Mouse (Mus musculus): ENCODE measurements around the gene Magi2.

Magi2 gene

DNA sequence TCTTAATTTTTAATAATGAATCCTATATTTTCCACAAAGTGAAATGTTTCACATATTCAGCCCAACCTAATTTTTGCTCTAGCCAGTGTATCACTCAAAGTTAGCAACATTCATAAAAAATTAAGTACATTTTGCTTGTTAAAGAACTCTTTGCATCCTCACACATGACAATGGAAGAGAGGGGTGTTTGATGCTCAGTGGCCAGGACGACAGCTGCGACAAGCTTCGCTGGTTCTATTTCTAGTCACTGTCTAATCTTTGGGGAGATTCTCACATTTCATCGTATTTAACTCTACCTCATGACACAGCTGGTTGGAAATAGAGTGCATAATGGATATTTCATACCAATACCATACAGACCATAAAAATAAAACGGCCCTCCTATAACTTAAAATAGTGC is 1379.7 kb downstream of the Magi2 start:
- no peak for DNase-seq (ENCODE audit: low spot score)

DNA sequence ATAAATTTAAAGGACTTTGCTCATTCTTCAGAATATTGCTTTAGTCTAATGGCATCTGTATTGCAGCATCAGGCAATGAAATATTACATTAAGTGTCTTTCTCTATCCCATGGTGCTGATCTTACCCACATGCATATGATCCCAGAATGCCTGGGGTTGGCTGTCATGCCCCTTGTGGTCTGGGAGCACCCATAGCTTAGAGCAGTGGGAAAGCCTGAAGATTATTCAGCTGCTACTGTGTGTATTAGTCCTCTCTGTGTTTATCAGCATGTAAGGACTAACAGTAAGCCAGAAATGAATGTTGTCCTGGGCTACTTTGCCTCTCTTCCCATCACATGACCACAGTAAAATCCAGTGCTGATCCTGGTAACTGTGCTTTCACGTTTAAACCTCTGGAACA is 1380.7 kb downstream of the Magi2 start:
- no peak for DNase-seq (ENCODE audit: low spot score)

DNA sequence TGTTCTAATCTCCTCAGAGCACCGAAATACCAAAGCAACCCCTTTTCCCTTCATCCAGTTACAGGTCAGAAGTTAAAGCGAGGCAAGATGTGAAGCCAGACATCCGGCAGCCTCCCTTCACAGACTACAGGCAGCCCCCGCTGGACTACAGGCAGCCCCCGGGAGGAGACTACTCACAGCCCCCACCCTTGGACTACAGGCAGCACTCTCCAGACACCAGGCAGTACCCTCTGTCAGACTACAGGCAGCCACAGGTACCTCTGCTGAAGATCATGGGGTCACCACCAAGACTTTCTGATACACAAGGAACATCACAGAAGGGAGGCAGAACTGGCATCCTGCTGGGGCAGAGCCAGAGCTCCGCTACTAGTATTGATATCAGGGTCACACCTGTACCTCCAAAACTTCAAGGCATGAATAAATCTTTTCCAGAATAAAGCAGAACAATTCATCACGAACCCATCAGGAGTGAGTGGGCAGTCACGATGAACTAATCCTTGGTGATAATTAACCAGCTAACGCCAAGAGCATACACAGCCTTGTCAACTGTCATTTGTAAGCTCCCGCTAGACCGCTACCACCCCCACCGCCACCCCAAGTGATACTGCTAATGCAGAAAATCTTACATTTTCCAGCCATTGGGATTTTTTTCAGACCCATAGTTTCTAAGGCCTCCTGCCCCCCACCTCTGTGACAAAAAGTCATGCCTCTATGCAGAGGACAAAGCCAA is 1382.5 kb downstream of the Magi2 start:
- no peak for DNase-seq (ENCODE audit: low spot score)

DNA sequence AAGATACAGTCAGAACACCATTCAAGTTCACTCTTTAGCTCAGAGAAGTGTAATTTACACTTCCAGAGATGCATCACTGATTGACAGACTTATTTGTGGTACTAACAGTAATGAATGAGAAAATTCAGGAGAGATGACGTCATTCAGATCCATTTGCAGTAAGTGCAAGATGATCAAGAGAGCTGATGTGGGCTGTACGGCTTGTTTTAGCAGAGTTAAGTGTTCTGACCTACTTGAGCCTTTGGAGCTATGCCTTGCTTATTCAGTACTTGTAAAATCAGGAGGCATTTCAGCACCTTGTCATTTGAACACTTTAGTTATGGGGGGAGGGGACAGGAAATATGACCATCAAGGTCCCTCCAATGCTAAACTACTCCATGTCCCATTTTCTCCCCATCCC is 1383.8 kb downstream of the Magi2 start:
- DNase-seq (ENCODE audit: low spot score) = no peak

DNA sequence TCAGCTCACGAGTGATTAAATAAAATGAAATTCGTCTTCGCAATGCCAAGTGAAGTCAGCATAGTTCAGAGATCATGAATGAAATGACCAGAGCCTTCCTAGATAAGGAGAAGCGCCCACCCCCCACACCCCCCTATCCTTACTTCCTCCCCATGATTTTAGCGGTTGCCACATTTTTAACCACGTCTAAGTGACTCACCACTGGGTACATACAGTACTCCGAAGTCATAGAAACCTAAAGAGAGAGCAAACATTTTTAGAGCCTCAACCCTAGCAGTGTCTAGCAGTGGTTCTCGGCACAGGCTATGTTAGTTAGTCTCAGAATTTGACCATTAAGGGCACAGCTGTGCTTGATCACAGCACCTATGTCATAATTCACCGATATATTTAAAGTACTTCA is 1385.8 kb downstream of the Magi2 start:
- no peak for DNase-seq (ENCODE audit: low spot score)

DNA sequence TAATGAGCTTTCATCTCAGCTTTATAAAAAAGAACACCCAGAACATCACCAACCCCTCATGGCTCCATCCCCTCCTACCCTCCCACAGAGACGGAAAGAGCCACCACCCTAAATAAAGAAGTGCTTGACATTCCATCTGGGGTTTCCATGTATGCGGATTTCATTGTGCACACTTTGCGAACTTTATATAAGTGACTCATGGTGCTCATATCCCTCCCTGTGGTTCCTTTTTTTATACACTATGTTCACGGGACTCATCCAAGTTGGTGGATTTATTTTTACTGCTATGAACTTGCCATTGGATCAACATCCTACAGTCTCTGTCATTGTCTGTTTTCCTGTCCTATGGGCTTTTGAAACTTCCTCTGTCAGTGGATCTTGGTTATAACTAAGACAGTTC is 1388.1 kb downstream of the Magi2 start:
- no peak for DNase-seq (ENCODE audit: low spot score)

DNA sequence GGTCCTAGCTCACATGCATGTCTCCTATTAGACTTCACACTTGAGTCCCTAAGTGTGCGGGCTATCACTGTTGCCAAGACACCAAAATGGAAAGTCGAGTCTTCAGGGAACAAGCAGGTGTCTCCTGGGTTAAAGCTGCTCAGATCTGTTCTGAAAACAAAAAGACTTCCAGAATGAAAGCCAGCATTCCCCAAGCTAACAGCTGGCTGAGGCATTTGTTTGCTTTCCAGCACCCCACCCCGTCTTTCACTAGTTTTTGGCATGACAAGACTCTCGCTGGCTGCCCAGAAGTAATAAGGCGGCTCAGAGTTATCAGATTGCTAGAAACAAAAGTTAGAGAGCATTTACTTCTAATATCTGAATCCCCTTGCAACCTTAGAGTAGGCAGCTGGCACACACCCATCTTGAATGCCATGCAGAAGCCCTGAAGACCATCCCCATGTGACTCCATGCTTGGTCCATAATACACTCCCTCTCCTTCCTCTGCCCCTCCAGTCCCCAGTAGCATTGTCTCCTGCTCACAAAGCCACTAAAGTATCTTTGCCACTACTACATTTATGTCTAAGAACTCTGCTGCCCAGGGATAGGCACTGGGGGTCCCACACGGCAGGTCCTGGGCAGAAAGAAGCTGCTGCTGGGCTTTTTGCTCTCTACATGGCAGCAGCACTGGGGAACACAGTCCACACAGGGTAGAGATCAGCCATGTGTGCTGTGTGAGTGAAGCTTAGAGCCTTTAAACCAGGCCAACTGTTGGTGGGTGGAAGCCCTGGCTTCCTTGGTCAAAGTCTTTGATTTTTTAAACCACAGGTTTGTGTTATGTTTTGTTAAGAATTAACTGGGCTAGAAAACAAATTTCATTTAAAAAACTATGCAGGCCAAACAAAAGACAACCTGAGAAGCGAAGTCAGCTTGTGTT is 1394.0 kb downstream of the Magi2 start:
- DNase-seq (ENCODE audit: low spot score) = no peak

DNA sequence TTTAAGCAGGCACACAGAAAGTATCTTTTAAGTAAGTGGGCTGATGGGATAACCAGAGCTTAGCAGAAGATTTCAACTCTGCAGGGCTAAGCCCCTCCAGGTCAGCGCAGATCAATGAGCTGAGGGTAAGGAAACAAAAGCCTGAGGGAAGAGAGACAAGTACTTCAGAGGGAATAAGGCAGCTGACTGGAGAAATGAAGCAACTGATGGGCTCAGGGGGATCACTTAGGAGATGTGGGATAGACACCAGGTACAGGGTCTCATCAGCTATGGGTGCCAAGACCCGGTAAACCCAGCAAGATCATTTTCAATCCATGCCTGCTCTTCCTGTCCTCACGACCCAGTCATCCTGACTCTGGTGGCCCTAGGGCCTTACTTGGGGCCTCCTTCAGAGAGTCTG is 1395.6 kb downstream of the Magi2 start:
- DNase-seq (ENCODE audit: low spot score) = no peak

DNA sequence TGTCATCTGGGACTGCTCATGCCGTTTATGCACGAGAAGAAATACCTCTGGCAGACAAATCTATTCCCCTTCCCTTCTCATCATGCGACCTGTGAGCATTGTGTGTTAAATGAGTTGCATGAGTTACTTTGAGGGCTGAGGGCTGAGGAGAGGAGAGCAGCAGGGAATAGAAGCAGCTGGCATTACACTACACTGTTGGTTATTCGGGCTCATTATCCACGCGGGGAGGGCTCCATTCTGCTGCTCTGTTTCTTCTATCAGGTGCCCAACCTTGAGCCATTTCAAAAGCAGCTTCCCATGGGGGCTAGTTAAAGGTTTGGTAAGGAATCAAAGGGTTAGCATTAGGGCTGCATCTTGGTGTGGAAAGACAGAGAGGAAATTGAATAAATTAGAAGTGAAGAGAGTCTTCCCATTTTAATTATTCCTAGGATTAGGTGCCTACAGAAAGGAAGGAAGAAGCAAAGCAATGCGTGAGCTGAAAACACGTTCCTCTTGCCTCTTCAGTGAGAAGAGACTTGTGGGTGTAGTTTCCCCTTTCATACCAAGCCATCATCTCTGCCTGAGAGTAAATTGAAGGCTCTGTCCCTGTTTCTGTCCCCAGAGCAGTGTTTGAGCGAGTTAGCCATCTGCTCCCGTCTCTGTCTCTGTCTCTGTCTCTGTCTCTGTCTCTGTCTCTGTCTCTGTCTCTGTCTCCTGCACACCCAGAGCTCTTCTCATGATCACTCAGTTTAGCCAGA is 1396.2 kb downstream of the Magi2 start:
- DNase-seq (ENCODE audit: low spot score) = no peak

DNA sequence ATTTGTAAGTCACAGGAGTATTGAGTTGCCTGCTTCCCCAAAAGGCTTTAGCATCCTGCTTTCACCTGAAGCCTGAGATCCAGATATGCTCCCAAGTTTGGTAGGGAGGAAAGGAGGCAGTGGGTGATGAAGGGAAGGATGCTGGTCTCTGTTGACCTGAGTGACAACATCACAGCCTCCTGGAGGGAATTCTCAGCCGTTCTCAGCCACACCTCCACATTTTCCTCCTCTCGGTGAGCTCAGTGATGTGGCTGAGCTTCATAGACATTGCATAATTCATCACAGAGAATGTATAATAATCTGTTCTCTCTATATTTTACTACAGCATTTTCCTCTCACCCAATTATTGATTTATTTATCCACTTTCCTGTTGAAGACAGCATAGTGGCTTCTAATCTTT is 1398.3 kb downstream of the Magi2 start:
- DNase-seq (ENCODE audit: low spot score) = no peak

DNA sequence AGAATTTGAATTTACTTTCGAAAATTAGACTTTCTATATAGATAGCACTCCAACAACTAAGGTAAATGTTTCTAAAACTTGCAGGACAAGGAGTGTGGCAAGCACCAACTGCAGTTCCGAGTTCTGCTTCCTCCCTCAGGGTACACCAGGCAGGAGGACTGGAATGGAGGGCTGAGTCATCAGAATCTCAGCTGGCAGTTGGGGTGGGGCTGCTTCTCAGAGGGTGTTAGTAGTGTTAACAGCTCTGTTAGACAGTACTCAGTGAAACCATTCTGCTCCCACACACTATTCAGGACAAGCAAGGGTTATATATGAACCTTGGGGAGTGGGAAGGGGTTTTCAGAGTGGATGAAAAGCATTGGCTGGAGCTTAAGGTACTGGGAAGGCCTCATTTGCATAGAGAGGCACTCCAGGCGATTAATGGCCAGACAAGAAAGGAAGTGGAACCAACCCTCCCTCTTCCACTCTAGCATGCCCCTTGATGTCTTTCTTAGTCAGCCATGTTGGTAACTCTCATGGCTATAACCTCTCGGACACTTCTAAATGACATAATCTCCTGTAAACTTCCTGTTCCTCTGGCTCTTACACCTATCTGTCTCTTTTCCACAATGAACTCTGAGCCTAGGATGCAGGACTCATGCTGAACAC is 1402.2 kb downstream of the Magi2 start:
- DNase-seq (ENCODE audit: low spot score) = no peak

DNA sequence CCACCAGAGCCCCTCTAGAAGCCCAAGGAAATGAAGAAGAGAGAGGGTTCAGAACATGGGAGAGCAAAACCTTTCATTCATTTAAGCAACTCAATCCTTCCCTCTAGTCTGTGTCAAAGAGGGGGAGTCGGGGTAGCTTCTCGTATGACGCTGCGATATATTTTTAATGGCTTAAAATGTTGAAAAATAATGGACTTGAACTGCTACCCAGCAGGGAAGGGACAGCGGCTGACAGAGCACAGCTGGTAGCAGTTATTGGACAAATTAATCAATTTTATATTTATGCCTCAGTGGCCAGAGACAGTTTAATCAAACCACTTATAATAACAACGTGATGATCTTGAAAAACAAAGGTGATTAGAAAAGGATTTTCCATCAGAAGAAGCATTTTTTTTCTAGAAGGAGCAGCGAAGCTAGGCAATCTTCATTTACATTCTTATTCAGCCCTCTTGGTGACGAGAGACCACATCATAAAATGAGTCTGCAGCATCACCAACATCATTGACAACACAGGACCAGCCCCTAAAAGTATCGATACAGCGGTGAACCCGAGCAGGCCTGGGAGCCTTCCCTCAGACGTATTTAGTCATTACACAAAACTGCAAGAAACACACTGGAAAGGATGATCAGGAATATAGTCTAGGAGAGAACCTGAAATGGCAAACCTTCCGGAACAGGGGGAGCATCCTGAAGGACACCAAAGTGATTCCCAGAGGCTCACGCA is 1407.4 kb downstream of the Magi2 start:
- DNase-seq (ENCODE audit: low spot score) = no peak

DNA sequence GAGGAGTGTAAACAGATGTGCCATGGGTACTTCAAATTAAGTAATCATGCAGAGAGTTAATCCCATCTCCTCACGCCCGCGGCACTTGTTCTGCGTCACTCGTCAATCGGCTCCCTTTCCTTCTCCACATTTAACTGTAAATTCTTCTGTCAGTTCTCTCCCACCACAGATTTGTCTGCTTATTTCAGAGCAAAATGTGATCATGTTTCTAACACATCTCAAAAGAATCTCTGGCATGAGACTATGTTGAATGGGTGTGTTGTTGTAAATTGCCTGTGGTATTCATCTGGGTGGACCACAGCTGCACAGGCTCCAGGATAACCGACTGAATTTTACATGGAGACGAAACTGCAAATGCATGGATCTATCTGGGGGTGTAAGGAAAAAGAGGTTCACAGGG is 1408.0 kb downstream of the Magi2 start:
- DNase-seq (ENCODE audit: low spot score) = no peak

DNA sequence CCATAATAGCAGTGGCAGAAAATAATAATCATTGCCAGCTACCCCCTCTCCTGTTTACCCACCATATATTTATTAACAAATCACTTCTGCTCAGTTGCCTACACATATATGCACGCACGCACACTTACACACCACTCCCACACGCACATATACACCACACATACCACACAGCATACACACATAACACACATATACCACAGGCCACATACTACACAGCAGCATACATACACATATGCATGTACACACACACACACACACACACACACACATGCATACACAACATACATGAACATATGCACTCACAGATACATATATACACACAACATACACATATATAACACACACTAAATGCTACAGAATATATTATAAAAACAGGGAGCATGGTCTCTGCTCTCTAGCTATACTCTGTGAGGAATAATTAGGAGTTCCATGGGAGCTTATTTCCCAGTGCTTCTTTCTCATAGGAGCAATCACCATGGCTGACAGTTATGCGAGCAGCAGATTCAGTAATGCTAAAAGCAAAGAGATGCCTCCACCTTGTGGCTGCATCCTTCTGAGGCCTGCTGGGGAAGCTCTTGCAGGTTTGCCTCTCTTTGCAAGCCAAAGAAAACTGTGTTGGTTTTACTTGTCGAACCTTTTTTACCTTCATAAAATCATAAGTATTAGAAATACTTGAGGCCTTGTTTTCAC is 1410.6 kb downstream of the Magi2 start:
- no peak for DNase-seq (ENCODE audit: low spot score)

DNA sequence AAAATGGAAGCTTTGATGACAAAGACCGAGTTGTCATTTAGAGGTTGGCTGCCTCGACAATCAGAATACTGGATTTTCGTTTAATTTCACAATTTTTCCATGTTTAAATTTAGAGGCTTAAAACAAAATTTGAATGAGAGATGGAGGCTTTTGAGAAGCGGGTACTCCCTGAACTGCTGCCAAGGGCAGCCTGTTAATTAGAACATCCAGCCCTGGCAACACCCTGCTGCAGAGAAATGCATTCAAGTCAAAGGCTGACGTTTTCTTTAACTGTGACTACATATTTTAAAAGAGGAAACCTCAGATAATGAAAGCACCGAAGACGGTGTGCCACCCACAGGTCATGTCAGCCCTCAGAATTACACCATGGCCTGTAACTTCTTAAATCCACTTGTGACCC is 1415.4 kb downstream of the Magi2 start:
- no peak for DNase-seq (ENCODE audit: low spot score)

DNA sequence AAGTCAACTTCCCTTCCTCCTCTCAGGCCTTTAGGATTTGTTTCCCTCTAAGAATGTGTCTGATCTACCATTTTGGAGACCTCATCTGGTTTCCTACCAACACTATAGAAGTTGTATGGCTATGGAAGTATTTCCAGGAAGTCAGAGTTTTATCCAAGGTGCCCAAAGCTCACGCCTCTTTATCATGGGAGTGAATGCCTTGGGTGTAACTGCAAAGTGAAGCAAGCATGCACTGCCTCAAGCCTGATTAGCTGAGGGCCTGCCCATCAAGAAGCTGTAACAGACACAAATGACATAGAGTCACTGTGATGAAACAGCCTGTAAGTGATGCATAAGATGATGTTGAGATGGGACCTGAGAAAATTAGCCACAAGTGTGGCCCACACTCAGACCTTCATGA is 1416.9 kb downstream of the Magi2 start:
- no peak for DNase-seq (ENCODE audit: low spot score)

DNA sequence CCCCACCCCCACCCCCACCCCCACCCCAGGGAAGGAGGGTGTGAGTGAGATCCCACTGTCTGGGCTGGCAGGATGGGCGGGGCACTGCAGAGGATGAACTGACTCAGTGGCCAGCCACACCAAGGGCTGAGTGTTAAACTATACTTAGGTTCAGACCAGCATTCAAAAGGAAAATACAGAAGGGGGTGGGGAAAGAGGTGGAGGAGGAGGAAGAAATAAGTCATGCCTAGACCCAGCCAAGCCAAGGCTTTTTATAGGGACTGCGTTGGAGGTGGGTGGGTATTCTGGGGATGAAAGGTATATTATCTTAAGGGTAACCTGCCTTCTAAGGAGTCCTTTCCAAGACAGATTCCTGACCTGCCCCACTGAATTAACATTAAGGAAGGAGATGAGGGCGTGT is 1420.1 kb downstream of the Magi2 start:
- no peak for DNase-seq (ENCODE audit: low spot score)

DNA sequence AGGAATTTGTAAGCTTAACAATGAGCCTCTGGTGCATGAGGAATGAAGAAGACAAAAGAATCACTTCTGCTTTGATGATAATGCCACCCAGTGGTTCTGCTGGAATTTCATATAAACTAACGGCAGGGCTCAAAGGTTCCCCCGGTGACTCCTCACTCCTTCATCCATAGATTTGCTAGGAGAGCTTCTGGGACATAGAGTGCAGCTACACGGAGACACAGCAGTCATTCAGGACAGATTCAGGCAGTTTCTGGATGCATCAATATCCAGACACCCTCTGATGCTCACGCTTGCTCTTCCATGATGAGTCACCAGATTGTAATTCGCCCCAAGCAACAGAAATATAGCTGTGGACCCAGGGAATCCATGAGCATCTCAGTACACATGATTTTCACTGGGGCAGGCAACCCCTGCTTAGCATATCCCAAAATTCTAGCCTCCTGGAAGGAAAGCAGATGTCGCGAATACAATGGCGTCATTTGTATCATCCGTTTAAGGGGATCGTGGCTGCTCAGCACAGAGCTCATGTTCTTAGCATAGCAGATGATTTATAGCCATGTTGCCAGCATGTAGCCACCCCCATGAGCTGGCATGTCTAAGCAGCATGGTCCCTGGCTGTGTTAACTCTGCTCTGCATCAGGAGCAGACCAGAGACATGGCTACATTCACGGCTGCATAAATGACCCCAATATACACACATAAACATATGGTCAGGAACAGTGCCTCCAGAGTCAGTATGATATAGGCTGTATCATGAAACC is 1426.8 kb downstream of the Magi2 start:
- DNase-seq (ENCODE audit: low spot score) = no peak

DNA sequence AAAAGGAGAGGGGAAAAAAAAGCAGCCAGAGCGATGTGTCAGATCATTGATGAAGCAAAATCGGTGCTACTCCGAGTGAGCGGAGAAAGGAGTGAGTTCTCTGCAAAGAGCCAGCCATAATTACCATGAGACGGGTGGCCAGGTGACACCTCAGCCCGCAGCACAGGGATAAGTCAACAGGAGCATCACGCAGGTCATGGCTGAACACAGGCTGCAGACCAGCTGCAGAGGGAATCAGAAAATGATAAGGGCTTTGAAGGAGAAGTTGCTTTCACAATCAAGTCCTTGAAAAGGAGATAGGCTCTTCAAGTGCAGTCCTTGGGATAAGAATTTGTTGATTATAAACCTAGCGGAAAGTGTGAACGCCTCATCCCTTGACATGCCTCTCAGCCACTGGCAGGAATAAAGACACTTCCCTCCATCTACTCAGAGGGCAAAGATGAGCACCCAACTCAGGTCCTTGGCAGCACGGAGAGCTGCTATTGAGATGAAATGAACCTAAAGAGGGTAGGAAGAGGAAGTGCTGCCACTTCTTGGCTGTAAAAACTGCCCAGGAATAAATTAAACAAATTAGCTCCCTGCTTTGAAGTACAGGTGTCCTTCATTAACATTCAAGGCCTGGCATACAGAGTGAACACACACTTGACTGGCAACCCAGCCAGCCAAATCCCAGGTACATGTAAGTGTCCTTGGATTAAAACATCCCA is 1428.1 kb downstream of the Magi2 start:
- DNase-seq (ENCODE audit: low spot score) = no peak

DNA sequence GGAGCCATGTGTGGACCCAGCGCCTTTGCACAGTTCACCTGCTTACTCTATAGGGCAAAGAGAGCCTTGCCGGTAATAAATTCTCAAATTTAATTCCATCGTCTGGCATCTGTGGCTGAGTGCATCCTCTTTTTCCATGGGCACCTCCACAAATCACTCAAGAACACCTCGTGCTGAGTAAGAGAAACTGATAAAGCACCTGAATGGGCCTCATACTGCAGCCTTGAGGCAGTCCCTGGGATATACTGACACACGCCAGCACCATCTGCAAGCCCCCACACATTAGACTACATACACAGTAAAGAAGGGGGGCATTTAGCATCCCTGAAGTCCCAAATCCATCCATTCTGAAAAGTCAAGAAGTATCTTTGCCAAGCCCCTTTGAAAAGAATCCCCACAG is 1430.2 kb downstream of the Magi2 start:
- no peak for DNase-seq (ENCODE audit: low spot score)

Measured in urinary bladder, postnatal 10 days (tissue).